Mouse (Mus musculus) testis, adult 2 months (tissue): ENCODE data around the gene Kcnab1. TPM values are rescaled to one million over a fixed set of nuclear protein-coding genes. Genes with fewer than 3 reads are reported as not detected.
"Not testable (repeated sequence)": the region's sequence is repeated elsewhere in the genome, so short reads cannot be mapped to it uniquely, and the experiment has no call there.

Experiments used
- H3K27ac ChIP-seq: fragments of 200-500 bp; 2 replicates; pipeline ENCODE4 v1.5.1; 2012; ENCODE audit warnings: low read depth, low read length; ENCODE audit not compliant: control insufficient read depth, insufficient read depth
- H3K27me3 ChIP-seq: fragments of 200-500 bp; 2 replicates; pipeline ENCODE4 v1.6.1; 2012; ENCODE audit warnings: mild to moderate bottlenecking, low read length, moderate library complexity; ENCODE audit not compliant: control insufficient read depth, insufficient read depth
- H3K36me3 ChIP-seq: fragments of 200-500 bp; 2 replicates; pipeline ENCODE4 v1.6.1; 2012; ENCODE audit warnings: mild to moderate bottlenecking, low read length; ENCODE audit not compliant: control insufficient read depth, insufficient read depth
- H3K4me1 ChIP-seq: fragments of 200-500 bp; 2 replicates; pipeline ENCODE4 v1.6.1; 2012; ENCODE audit warnings: low read length; ENCODE audit not compliant: control insufficient read depth, insufficient read depth
- H3K4me3 ChIP-seq: fragments of 200-500 bp; 2 replicates; pipeline ENCODE4 v1.5.1; 2012; ENCODE audit warnings: low read depth, mild to moderate bottlenecking, low read length, moderate library complexity, mixed read lengths; ENCODE audit not compliant: control insufficient read depth
- CTCF ChIP-seq: fragments of 200-500 bp; IDR thresholded peaks from 2 replicates; pipeline ENCODE4 v1.5.1; 2012; ENCODE audit warnings: low read depth, mild to moderate bottlenecking, inconsistent platforms, low read length, moderate library complexity; ENCODE audit not compliant: control insufficient read depth, insufficient read depth, insufficient replicate concordance
- POLR2A ChIP-seq: fragments of 200-500 bp; IDR thresholded peaks from 2 replicates; pipeline ENCODE4 v1.6.1; 2012; ENCODE audit warnings: low read depth, mild to moderate bottlenecking, inconsistent platforms, low read length, moderate library complexity; ENCODE audit not compliant: control insufficient read depth
- polyA plus RNA-seq: library from polyadenylated mRNA; depleted of rRNA; stranded (reverse); fragments of >200 nt; gene quantifications from 2 replicates; pipeline ENCODE4 v1.2.3, GENCODE M21; 2012

The Kcnab1 gene
- polyA plus RNA-seq, 1 experiment: 2.5 TPM

GRCm38 (mm10) chr3:65391222-65391783, 282.1 kb downstream of the Kcnab1 start:
- peak overlapping the region; percentile 78 for H3K27ac ChIP-seq

GRCm38 (mm10) chr3:65391784-65392420, 282.7 kb downstream of the Kcnab1 start:
- peak overlapping the region; percentile 94 for H3K4me3 ChIP-seq
- TF ChIP-seq POLR2A: no peak
- TF ChIP-seq CTCF: no peak
- H3K4me1 ChIP-seq: peaks cover 12% of the 10 kb centered on the region
- H3K27me3 ChIP-seq: no peaks in the 10 kb centered on the region
- H3K36me3 ChIP-seq: peaks cover 2% of the 10 kb centered on the region
- H3K27ac ChIP-seq: peak overlapping the region; percentile 78

More at GRCm38 (mm10) chr3:65391222-65391783, 282.1 kb downstream of the Kcnab1 start:
- peaks cover 12% of the 10 kb centered on the region for H3K4me1 ChIP-seq
- no peak for TF ChIP-seq CTCF
- no peak for TF ChIP-seq POLR2A
- peak overlapping the region; percentile 94 for H3K4me3 ChIP-seq
- peaks cover 2% of the 10 kb centered on the region for H3K36me3 ChIP-seq
- no peaks in the 10 kb centered on the region for H3K27me3 ChIP-seq

DNA sequence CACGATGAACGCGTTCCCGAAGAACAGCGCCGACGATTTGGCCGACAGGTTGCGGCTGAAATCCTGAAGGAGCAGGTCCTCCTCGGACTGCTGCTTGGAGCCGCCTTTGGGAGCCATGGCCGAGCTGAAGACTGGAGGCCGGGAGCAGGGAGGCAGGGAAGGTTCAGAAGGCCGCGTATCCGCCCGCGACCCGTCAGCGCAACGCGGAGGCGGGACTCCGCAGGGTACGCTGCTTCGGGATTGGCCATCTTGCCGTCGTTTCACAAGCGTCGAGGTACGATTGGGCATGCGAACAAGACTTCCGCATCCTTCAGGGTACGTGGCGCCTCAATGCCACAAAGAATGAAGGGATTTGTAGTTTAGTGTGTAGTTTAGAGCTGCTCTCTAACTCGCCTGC, 283.2 kb downstream of the Kcnab1 start, which contains the start of gene Ssr3:
Gene Ssr3 (minus strand): TSS at position 203 of the 397 bp plus-strand sequence.
- peaks cover 2% of the 10 kb centered on the region for H3K36me3 ChIP-seq
- H3K4me3 ChIP-seq: peak within 1 kb of the TSS; percentile 94
- peak within 1 kb of the TSS; percentile 78 for H3K27ac ChIP-seq
- H3K27me3 ChIP-seq: no peaks in the 10 kb centered on the region
- TF ChIP-seq CTCF (no peak), POLR2A (peak; percentile 92)
- peaks cover 12% of the 10 kb centered on the region for H3K4me1 ChIP-seq

- H3K27ac ChIP-seq: not testable (repeated sequence)
Observed at GRCm38 (mm10) chr3:65395111-65395510, 285.9 kb downstream of the Kcnab1 start.

DNA sequence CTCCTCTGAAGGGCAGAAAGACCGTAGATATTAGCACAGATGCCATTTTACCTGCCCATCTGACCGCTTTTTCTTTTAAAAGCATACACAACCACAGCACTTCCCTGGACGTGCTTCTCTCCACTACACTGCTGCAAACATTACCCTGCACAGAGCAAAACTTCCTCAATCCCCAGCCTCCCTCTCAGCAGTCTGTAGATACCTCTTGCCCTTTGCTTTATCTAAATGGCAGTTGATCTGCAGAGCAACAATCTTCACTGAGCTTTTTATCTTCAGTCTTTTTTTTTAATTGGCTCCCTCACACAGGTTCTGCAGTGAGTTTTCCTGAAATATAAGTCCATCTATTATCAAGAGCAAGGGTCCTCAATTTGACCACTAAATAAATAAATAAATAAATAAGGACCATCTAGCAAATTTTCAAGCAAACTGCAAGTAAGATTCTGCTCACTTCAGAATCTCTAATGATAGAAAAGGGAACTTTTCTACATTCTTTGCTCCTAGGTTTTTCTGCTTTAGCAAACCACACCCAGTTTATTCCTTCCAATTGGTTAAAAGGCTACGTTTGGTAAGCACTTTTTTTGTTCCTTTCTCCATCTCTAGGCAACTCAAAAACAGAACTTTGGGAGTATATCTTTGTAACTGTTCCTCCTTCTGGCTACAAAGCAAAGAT, 287.8 kb downstream of the Kcnab1 start:
- H3K27ac ChIP-seq: no peak overlapping the region
- TF ChIP-seq CTCF (no peak), POLR2A (no peak)
- peaks cover 10% of the 10 kb centered on the region for H3K4me1 ChIP-seq
- H3K27me3 ChIP-seq: no peaks in the 10 kb centered on the region
- H3K36me3 ChIP-seq: no peaks in the 10 kb centered on the region
- no peak overlapping the region for H3K4me3 ChIP-seq

More at GRCm38 (mm10) chr3:65395111-65395510, 285.9 kb downstream of the Kcnab1 start:
- not testable (repeated sequence) for H3K36me3 ChIP-seq, H3K27me3 ChIP-seq, H3K4me3 ChIP-seq
- H3K4me1 ChIP-seq: peaks cover 12% of the 10 kb centered on the region

DNA sequence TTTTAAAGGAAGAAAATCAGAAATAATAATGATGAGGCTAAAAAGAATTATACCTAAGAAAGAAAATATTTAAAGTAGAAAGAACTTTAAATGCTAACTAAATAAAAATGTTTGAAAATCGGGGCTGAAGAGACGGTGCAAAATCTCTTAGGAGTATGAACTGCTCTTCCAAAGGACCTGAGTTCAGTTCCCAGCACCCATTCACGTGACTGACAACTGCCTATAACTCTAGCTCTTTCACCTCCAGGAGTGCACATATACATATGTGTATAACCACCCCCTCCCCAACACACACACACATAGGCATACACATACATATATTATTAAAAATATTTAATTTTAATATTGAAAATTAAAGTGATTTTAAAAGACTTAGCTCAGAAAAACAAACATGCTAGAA, 288.4 kb downstream of the Kcnab1 start:
- H3K27ac ChIP-seq: no peak overlapping the region
- TF ChIP-seq POLR2A (no peak), CTCF (no peak)
- H3K4me1 ChIP-seq: peaks cover 10% of the 10 kb centered on the region
- H3K4me3 ChIP-seq: no peak overlapping the region
- H3K36me3 ChIP-seq: no peaks in the 10 kb centered on the region
- no peaks in the 10 kb centered on the region for H3K27me3 ChIP-seq

GRCm38 (mm10) chr3:65405781-65406180, 296.6 kb downstream of the Kcnab1 start:
- no peaks in the 10 kb centered on the region for H3K27me3 ChIP-seq
- TF ChIP-seq CTCF (no peak), POLR2A (no peak)
- no peaks in the 10 kb centered on the region for H3K4me1 ChIP-seq
- H3K4me3 ChIP-seq: no peak overlapping the region
- H3K36me3 ChIP-seq: no peaks in the 10 kb centered on the region
- no peak overlapping the region for H3K27ac ChIP-seq
